Mouse (Mus musculus) liver, embryonic 14.5 days (tissue): ENCODE results near the gene Pde8b. TPM values are rescaled to one million over a fixed set of nuclear protein-coding genes. Genes with fewer than 3 reads are reported as not detected.

Experiments used
- ATAC-seq: fragments of 200-750 bp; cut with Nextera tagmentation; 2 replicates; pipeline ENCODE4 v1.8.0; 2017; ENCODE audit warnings: moderate number of reproducible peaks, mild to moderate bottlenecking, moderate library complexity; ENCODE audit not compliant: insufficient read depth
- DNase-seq, 3 experiments: peaks; one replicate each; pipeline ENCODE4 v3.0.0-alpha.2; 2012 to 2013; ENCODE audit warnings: low read depth in 3 of 3, low spot score in 3 of 3
- H3K27ac ChIP-seq: fragments of 300-500 bp; sonication (generic); 2 replicates; pipeline ENCODE4 v1.5.1; 2014; ENCODE audit warnings: moderate library complexity, mild to moderate bottlenecking, control low read depth, inconsistent platforms
- H3K27me3 ChIP-seq: fragments of 300-500 bp; sonication (generic); 2 replicates; pipeline ENCODE4 v1.6.1; 2014; ENCODE audit warnings: mild to moderate bottlenecking, low read length, moderate library complexity; ENCODE audit not compliant: control insufficient read depth, insufficient read depth
- H3K36me3 ChIP-seq: fragments of 300-500 bp; sonication (generic); replicated peaks from 2 replicates; pipeline ENCODE4 v1.6.1; 2014; ENCODE audit warnings: low read depth; ENCODE audit not compliant: control insufficient read depth, insufficient read depth
- H3K4me1 ChIP-seq, 2 experiments: fragments of 200-500 bp in 1 of 2; fragments of 300-500 bp in 1 of 2; sonication (generic) in 1 of 2; replicated peaks; 2 replicates each; pipeline ENCODE4 v1.6.1; 2012 to 2014; ENCODE audit warnings: antibody characterized with exemption in 1 of 2, inconsistent platforms in 1 of 2, low read length in 1 of 2; ENCODE audit not compliant: control insufficient read depth in 2 of 2, insufficient read depth in 2 of 2
- H3K4me2 ChIP-seq: fragments of 300-500 bp; sonication (generic); 2 replicates; pipeline ENCODE4 v1.6.1; 2014; ENCODE audit warnings: low read depth, mild to moderate bottlenecking, control low read depth, moderate library complexity
- H3K4me3 ChIP-seq, 2 experiments: fragments of 200-500 bp in 1 of 2; fragments of 300-500 bp in 1 of 2; sonication (generic) in 1 of 2; 2 replicates each; pipeline ENCODE4 v1.5.1; 2012 to 2014; ENCODE audit warnings: low read depth in 2 of 2, low read length in 2 of 2, mild to moderate bottlenecking in 2 of 2, control low read depth in 1 of 2, inconsistent platforms in 1 of 2, moderate library complexity in 1 of 2; ENCODE audit not compliant: insufficient read depth in 1 of 2
- H3K9ac ChIP-seq: fragments of 300-500 bp; sonication (generic); replicated peaks from 2 replicates; pipeline ENCODE4 v1.6.1; 2014; ENCODE audit warnings: mild to moderate bottlenecking, control low read depth, moderate library complexity
- H3K9me3 ChIP-seq: fragments of 300-500 bp; sonication (generic); 2 replicates; pipeline ENCODE4 v1.6.1; 2016; ENCODE audit warnings: low read length, mixed read lengths; ENCODE audit not compliant: control insufficient read depth
- CTCF ChIP-seq: IDR thresholded peaks from 2 replicates; pipeline ENCODE4 v1.5.1; 2016; ENCODE audit warnings: antibody characterized with exemption, low read depth, control low read depth
- EP300 ChIP-seq: IDR thresholded peaks from 2 replicates; pipeline ENCODE4 v1.6.1; 2016; ENCODE audit warnings: antibody characterized with exemption, low read depth
- WGBS: fragments of 180-500 bp; shearing (Covaris S2); extraction: QIAGEN DNeasy Blood & Tissue Kit; methylation state at CpG from one replicate; pipeline ENCODE4 v1.1.7; 2014; ENCODE audit not compliant: insufficient replicate concordance; 5-methylcytosine and 5-hydroxymethylcytosine counted together
- polyA plus RNA-seq, 2 experiments: library from polyadenylated mRNA; depleted of rRNA in 1 of 2; stranded (reverse) in 1 of 2; unstranded in 1 of 2; fragments of >200 nt; fragmentation: Nextera tagmentation in 1 of 2; extraction: Ambion mirVana in 1 of 2; gene quantifications; 2 replicates each; pipeline versions ENCODE4 v1.2.1 to v1.2.3; 2012 to 2014

The Pde8b gene
- polyA plus RNA-seq, 2 experiments: 0.37 to 0.40 TPM

DNA sequence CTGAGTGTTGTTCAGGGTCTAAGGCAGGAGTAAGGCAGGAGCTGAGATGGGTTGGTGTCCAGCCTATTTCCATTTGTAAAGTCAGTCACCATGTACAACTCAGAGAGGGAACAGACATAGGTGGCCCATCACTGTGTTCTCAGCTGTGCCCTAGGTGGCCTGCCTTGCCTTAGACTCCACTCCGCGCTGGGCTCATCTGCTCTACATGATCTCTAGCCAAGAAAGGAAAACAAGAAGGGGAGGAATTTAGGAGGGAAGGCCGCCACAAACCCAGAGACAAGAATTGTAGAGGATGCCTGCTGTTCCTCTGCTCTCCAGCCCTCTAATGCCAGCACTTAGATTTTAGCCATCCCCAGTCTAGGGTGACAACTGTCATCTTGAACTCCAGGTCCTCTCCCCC, 197.7 kb downstream of the Pde8b start:
- H3K27ac ChIP-seq: no peak overlapping the region
- H3K9ac ChIP-seq: no peak overlapping the region
- no peaks in the 10 kb centered on the region for H3K9me3 ChIP-seq
- H3K27me3 ChIP-seq: no peaks in the 10 kb centered on the region
- no peaks in the 10 kb centered on the region for H3K36me3 ChIP-seq
- no peak for ATAC-seq
- no peaks in the 10 kb centered on the region for H3K4me1 ChIP-seq
- TF ChIP-seq CTCF (no peak), EP300 (no peak)
- no peak overlapping the region for H3K4me2 ChIP-seq
- WGBS: 65% methylated on average over 3 of the region's 3 CpGs
- DNase-seq: no peak
- H3K4me3 ChIP-seq: no peak overlapping the region

GRCm38 (mm10) chr13:95050398-95050797, 199.7 kb downstream of the Pde8b start:
- H3K4me3 ChIP-seq: no peak overlapping the region
- no peaks in the 10 kb centered on the region for H3K36me3 ChIP-seq
- ATAC-seq: no peak
- no peak for DNase-seq
- no peak overlapping the region for H3K27ac ChIP-seq
- no peak overlapping the region for H3K9ac ChIP-seq
- WGBS: 63% methylated on average over 4 of the region's 4 CpGs
- H3K27me3 ChIP-seq: no peaks in the 10 kb centered on the region
- TF ChIP-seq CTCF (no peak), EP300 (no peak)
- H3K4me2 ChIP-seq: no peak overlapping the region
- H3K4me1 ChIP-seq: no peaks in the 10 kb centered on the region
- no peaks in the 10 kb centered on the region for H3K9me3 ChIP-seq

GRCm38 (mm10) chr13:95044108-95044507, 206.0 kb downstream of the Pde8b start:
- Histone ChIP-seq H3K36me3 (no peaks in the 10 kb centered on the region), H3K27me3 (no peaks in the 10 kb centered on the region), H3K4me2 (no peak overlapping the region), H3K4me3 (no peak overlapping the region), H3K27ac (no peak overlapping the region), H3K4me1 (no peaks in the 10 kb centered on the region), H3K9ac (no peak overlapping the region), H3K9me3 (no peaks in the 10 kb centered on the region)
- no peak for ATAC-seq
- TF ChIP-seq CTCF (no peak), EP300 (no peak)
- 5% methylated on average over 1 of the region's 1 CpGs for WGBS
- no peak for DNase-seq

GRCm38 (mm10) chr13:95040140-95040738, 209.9 kb downstream of the Pde8b start:
- no peaks in the 10 kb centered on the region for H3K9me3 ChIP-seq
- ATAC-seq (no peak), DNase-seq (no peak)
- H3K27ac ChIP-seq: no peak overlapping the region
- no peak overlapping the region for H3K9ac ChIP-seq
- H3K4me3 ChIP-seq: no peak overlapping the region
- WGBS: 66% methylated on average over 9 of the region's 9 CpGs
- H3K4me2 ChIP-seq: no peak overlapping the region
- H3K4me1 ChIP-seq: no peaks in the 10 kb centered on the region
- no peaks in the 10 kb centered on the region for H3K36me3 ChIP-seq
- H3K27me3 ChIP-seq: no peaks in the 10 kb centered on the region
- TF ChIP-seq EP300 (no peak), CTCF (no peak)

DNA sequence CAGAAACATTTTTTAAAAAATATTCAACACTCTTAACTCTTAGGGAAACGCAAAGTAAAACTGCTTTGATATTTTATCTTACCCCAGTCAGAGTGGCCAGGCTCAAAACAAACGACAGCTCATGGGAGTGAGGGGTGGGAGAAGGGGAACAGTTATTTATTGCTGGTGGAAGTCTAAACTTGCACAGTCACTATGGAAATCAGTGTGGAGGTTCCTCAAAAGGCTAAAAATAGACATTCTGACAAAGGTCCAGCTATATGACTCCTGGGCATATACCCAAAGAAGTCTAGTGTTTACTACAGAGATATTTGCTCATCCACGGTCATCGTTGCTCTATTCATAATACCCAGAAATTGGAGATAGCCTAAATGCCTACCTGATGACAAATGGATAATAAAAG, 211.9 kb downstream of the Pde8b start:
- H3K4me2 ChIP-seq: no peak overlapping the region
- H3K36me3 ChIP-seq: no peaks in the 10 kb centered on the region
- no peaks in the 10 kb centered on the region for H3K27me3 ChIP-seq
- ATAC-seq (no peak), DNase-seq (no peak)
- no peak overlapping the region for H3K4me3 ChIP-seq
- H3K9ac ChIP-seq: no peak overlapping the region
- no peaks in the 10 kb centered on the region for H3K4me1 ChIP-seq
- no peak overlapping the region for H3K27ac ChIP-seq
- 34% methylated on average over 4 of the region's 4 CpGs for WGBS
- TF ChIP-seq EP300 (no peak), CTCF (no peak)
- no peaks in the 10 kb centered on the region for H3K9me3 ChIP-seq
